Mouse (Mus musculus) stomach, embryonic 14.5 days (tissue): ENCODE measurements around the gene Cfap97. TPM values are rescaled to one million over a fixed set of nuclear protein-coding genes. Genes with fewer than 3 reads are reported as not detected.

Experiments
- ATAC-seq: fragments of 200-750 bp; cut with Nextera tagmentation; 2 replicates; pipeline ENCODE4 v1.8.0; 2017; ENCODE audit warnings: low read depth, moderate TSS enrichment; ENCODE audit not compliant: insufficient number of reproducible peaks, insufficient read depth, low FRiP score
- H3K27ac ChIP-seq: fragments of 300-500 bp; sonication (generic); 2 replicates; pipeline ENCODE4 v1.5.1; 2014; ENCODE audit warnings: mild to moderate bottlenecking, low read length, moderate library complexity, mixed read lengths
- H3K27me3 ChIP-seq: fragments of 300-500 bp; sonication (generic); 2 replicates; pipeline ENCODE4 v1.6.1; 2014; ENCODE audit warnings: low read length, control low read depth, mixed read lengths; ENCODE audit not compliant: control insufficient read depth, insufficient read depth
- H3K36me3 ChIP-seq: fragments of 300-500 bp; sonication (generic); 2 replicates; pipeline ENCODE4 v1.6.1; 2014; ENCODE audit warnings: mild to moderate bottlenecking, control low read depth, low read length, moderate library complexity, mixed read lengths; ENCODE audit not compliant: control insufficient read depth, insufficient read depth
- H3K4me1 ChIP-seq: fragments of 300-500 bp; sonication (generic); 2 replicates; pipeline ENCODE4 v1.6.1; 2014; ENCODE audit warnings: low read length, control low read depth, mixed read lengths; ENCODE audit not compliant: control insufficient read depth, insufficient read depth
- H3K4me2 ChIP-seq: fragments of 300-500 bp; sonication (generic); replicated peaks from 2 replicates; pipeline ENCODE4 v1.6.1; 2014; ENCODE audit warnings: low read depth, low read length, control low read depth
- H3K4me3 ChIP-seq: fragments of 300-500 bp; sonication (generic); 2 replicates; pipeline ENCODE4 v1.5.1; 2014; ENCODE audit warnings: low read depth, low read length, control low read depth
- H3K9ac ChIP-seq: fragments of 300-500 bp; sonication (generic); replicated peaks from 2 replicates; pipeline ENCODE4 v1.6.1; 2014; ENCODE audit warnings: low read depth, mild to moderate bottlenecking, control low read depth, low read length, moderate library complexity, mixed read lengths
- H3K9me3 ChIP-seq: fragments of 300-500 bp; sonication (generic); 2 replicates; pipeline ENCODE4 v1.6.1; 2016; ENCODE audit warnings: low read depth, low read length, control low read depth; ENCODE audit not compliant: control insufficient read depth
- WGBS: fragments of 180-500 bp; shearing (Covaris S2); extraction: QIAGEN DNeasy Blood & Tissue Kit; methylation state at CpG from one replicate; pipeline ENCODE4 v1.1.7; 2014; 5-methylcytosine and 5-hydroxymethylcytosine counted together
- polyA plus RNA-seq: library from polyadenylated mRNA; unstranded; fragments of >200 nt; fragmentation: Nextera tagmentation; extraction: Ambion mirVana; gene quantifications from 2 replicates; pipeline ENCODE4 v1.2.1, GENCODE M21; 2014

The Cfap97 gene
- polyA plus RNA-seq, 1 experiment from 2014 or later: 25.2 TPM

DNA sequence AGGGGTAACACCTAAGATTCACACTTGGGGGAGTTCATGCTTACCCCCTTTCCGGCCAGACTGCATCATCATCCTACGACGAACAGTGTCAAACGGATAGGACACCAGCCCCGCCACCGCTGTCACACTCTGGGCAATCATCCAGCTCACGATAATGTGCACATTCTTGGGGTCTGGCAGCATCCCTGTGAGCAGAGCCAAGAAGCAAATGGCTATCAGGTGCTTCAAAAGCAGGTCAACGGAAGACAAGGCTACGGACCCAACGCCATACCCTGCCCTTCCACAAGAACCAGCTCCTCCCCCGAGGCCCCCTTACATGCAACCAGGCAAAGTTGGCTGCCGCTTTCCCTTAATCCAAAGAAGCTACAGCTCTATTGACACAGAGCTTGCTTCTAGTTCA lies 56.8 kb downstream of the Cfap97 start:
- ATAC-seq: no peak
- Histone ChIP-seq H3K27me3 (no peaks in the 10 kb centered on the region), H3K36me3 (peaks cover 51% of the 10 kb centered on the region), H3K4me3 (0 out of 2 replicates have a peak overlapping the region, but pooled peaks have one; percentile 79), H3K4me2 (peak overlapping the region; percentile 82; the same call in 1 of the 2 replicates), H3K9ac (no peak overlapping the region), H3K27ac (no peak overlapping the region), H3K9me3 (no peaks in the 10 kb centered on the region), H3K4me1 (peaks cover 19% of the 10 kb centered on the region)
- WGBS: 87% methylated on average over 12 of the region's 12 CpGs

DNA sequence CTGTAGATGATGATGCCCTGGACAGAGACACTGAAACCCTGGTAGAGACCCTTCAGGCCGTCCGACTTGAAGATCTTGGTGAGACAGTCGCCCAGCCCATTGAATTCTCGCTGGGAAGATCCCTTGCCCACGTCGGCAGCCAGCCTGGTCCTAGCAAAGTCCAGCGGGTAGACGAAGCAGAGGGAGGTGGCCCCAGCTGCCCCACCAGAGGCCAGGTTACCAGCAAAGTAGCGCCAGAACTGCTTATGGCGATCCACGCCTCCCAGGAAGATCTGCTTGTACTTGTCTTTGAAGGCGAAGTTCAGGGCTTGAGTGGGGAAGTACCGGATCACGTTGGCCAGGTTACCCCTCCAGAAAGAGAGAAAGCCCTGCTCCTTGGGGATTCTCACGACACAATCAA lies 57.5 kb downstream of the Cfap97 start:
- Histone ChIP-seq H3K9me3 (no peaks in the 10 kb centered on the region), H3K9ac (0 out of 2 replicates have a peak overlapping the region, but pooled peaks have one; percentile 87), H3K4me1 (peaks cover 19% of the 10 kb centered on the region), H3K36me3 (peaks cover 50% of the 10 kb centered on the region), H3K27me3 (no peaks in the 10 kb centered on the region), H3K4me2 (peak overlapping the region; percentile 82), H3K27ac (no peak overlapping the region), H3K4me3 (peak overlapping the region; percentile 79; the same call in 1 of the 2 replicates)
- no peak for ATAC-seq
- 78% methylated on average over 15 of the region's 15 CpGs for WGBS

DNA sequence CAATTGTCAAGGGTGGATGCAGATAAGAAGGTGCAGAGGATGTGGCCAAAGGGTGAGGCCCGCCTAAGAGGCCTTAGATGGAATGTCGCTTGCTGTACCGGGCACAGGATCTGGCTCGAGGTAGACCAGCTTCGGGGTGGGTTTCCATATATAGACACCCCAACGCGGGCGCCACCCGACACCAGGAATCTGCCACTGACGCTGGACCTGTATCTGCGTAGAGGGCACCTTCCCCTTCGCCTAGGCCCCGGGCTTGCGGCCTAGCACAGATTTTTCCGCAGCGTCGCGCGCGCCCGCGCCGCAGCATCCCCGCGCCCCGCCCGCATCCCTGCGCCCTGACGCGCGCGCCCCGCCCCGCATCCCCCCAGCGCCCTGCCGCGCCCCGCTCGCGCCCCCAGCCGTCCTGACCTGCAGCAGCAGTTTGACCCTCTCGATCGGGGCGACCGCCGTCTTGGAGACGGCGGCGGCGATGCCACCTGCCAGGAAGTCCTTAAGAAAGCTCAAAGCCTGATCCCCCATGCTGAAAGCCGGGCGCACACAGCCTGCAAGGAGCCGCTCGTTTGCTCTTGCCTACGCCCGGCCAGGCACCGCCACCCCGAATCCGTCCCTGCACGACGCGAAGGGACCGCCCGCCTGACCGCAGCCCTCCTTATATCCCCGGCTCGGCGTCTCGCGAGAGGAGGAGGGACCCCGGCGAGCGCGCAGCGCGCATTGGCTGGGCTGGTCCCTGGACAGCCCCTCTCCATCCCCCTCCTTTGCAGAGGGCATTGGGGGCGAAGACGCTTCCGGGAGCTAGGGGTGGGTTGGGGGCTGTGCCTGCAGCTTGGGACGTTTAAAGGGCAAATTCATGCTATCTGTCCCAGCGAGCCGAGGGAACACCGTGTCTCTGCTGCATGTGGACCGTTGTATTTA lies 59.1 kb downstream of the Cfap97 start, which contains the start of gene Slc25a4:
Gene Slc25a4, minus strand, starts transcription at position 881 of the 912 bp plus-strand sequence.
- peak within 1 kb of the TSS; percentile 82 for H3K4me2 ChIP-seq
- H3K4me3 ChIP-seq: peak within 1 kb of the TSS; percentile 79
- under 1% methylated on average over 84 of the region's 84 CpGs for WGBS
- H3K4me1 ChIP-seq: peaks cover 19% of the 10 kb centered on the region
- peak within 1 kb of the TSS; percentile 94 for H3K27ac ChIP-seq
- no peaks in the 10 kb centered on the region for H3K9me3 ChIP-seq
- H3K27me3 ChIP-seq: no peaks in the 10 kb centered on the region
- peaks cover 37% of the 10 kb centered on the region for H3K36me3 ChIP-seq
- peak within 1 kb of the TSS; percentile 87 for H3K9ac ChIP-seq
- ATAC-seq: peak; percentile 98

DNA sequence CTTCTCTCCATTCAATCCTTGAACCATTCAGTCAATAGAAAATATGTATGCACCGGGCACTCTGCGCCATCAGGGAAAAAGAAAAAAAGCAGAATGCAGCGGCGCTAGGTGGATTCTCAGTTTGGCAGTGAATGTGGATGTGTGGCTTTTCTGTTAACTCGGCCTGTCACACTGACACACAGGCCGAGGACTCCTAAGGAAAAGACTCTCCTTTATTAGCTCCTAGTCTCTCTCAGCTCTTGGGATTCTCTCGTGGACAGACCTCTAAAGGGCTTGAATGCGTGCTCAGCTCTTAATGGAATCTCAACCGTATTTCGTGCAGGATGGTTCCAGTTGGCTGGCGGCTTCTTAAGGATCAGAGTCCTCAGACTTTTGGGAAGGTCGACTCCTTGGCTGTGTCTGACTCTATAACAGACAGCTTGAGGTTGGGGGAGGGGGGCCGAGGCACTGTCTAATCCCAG lies 60.1 kb downstream of the Cfap97 start:
- Histone ChIP-seq H3K27me3 (no peaks in the 10 kb centered on the region), H3K9me3 (no peaks in the 10 kb centered on the region), H3K27ac (peak overlapping the region; percentile 94; the same call in 1 of the 2 replicates), H3K36me3 (peaks cover 27% of the 10 kb centered on the region), H3K4me1 (peaks cover 19% of the 10 kb centered on the region), H3K9ac (0 out of 2 replicates have a peak overlapping the region, but pooled peaks have one; percentile 11), H3K4me2 (peak overlapping the region; percentile 82), H3K4me3 (peak overlapping the region; percentile 79)
- no peak for ATAC-seq
- 11% methylated on average over 13 of the region's 13 CpGs for WGBS

DNA sequence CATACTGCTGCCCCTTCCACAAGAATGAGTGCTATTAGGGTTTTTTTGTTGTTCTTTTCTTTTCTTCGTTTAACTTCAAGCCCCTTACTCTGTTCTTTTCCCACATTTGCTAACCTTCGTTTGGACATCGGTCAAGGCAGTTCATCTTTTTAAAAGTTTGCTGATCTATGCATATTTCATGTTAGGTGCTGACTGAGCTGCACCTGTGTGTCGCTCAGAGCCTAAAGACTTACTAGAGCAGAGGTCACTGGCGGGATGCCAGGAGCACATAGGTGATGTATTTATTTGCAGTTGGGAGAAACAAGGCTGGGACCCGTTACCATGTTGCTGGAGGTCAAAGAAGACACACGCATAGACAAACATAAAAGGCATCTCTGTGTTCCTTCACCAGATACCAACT lies 60.6 kb downstream of the Cfap97 start:
- Histone ChIP-seq H3K27me3 (no peaks in the 10 kb centered on the region), H3K4me2 (no peak overlapping the region), H3K9me3 (no peaks in the 10 kb centered on the region), H3K4me3 (no peak overlapping the region), H3K9ac (no peak overlapping the region), H3K36me3 (peaks cover 22% of the 10 kb centered on the region), H3K27ac (no peak overlapping the region), H3K4me1 (peaks cover 19% of the 10 kb centered on the region)
- WGBS: 44% methylated on average over 7 of the region's 7 CpGs
- ATAC-seq: no peak

DNA sequence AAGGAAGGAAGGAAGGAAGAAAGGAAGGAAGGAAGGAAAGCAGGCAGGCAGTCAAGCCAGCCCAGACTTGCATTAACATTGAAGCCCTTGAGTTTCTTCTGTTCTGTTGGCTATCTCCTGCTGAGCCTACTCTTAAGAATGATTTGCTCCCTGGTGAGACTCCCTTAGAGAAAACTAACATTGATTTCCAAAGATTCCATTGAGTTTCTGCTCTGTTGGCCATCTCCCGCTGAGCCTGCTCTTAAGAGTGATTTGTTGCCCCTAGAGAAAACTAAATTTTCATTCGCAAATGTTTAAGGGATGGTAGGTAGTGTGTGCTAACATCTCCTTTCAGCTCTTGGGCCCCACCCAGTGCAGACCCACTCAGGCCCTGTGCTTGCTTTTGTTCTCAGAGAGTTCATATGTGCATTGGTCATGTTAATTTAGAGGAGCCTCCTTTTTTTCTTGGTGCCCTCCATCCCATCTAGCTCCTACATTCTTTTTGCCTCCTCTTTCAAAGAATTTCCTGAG lies 62.5 kb downstream of the Cfap97 start:
- Histone ChIP-seq H3K4me2 (no peak overlapping the region), H3K9ac (no peak overlapping the region), H3K4me1 (peaks cover 13% of the 10 kb centered on the region), H3K27me3 (no peaks in the 10 kb centered on the region), H3K9me3 (no peaks in the 10 kb centered on the region), H3K27ac (no peak overlapping the region), H3K36me3 (peaks cover 4% of the 10 kb centered on the region; the same call in 1 of the 2 replicates), H3K4me3 (no peak overlapping the region)
- 51% methylated on average over 2 of the region's 2 CpGs for WGBS
- no peak for ATAC-seq

DNA sequence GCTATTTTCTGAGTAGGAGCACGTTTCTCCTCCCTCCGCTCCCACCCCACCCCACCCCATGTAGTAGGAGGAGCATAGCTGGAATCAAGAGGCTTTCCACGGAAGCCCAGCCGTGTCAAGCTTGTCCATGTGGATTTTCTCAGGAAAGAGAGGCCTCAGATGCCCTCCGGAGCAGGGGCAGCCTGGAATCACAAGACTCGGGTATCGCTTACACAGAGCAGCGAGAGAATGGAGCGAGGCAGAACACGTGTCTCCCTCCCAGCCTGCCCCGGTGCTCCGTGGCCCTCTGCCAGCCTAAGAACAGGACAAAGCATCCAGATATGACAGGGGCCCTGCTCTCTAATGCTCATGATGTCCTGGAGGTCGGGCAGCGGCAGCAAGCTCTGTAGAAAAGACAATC lies 65.3 kb downstream of the Cfap97 start:
- Histone ChIP-seq H3K27ac (peak overlapping the region; percentile 6; the same call in 1 of the 2 replicates), H3K9me3 (no peaks in the 10 kb centered on the region), H3K4me2 (peak overlapping the region; percentile 44), H3K36me3 (no peaks in the 10 kb centered on the region), H3K9ac (peak overlapping the region; percentile 37), H3K27me3 (no peaks in the 10 kb centered on the region), H3K4me3 (peak overlapping the region; percentile 15), H3K4me1 (0 out of 2 replicates have a peak, but pooled peaks cover 2% of the 10 kb centered on the region)
- ATAC-seq: peak; percentile 79; the same call in 1 of the 2 replicates
- WGBS: 5% methylated on average over 14 of the region's 14 CpGs

DNA sequence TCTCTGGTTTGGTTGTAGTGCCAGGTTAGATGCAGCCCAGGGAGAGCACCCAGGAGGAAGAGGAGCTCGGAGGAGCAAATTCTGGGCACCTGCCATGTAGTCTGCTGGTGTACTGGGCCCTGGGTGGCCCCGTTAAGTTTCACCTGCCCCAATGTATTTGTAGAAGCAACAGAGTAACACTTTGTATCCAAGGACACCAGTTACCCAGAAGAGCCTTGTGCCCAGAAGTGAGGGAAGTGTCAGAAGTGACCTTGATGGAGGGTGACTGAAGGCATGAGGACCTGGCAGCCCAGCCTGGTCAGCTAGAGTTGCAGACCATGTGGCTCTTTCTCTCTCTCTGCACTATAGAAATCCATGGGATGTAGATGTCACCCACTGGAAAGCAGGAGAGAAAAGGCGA lies 69.0 kb downstream of the Cfap97 start:
- Histone ChIP-seq H3K27ac (no peak overlapping the region), H3K36me3 (no peaks in the 10 kb centered on the region), H3K9me3 (no peaks in the 10 kb centered on the region), H3K4me2 (no peak overlapping the region), H3K4me1 (no peaks in the 10 kb centered on the region), H3K9ac (no peak overlapping the region), H3K4me3 (no peak overlapping the region), H3K27me3 (no peaks in the 10 kb centered on the region)
- 73% methylated on average over 3 of the region's 3 CpGs for WGBS
- ATAC-seq: no peak
